Mouse (Mus musculus): Measurements from ENCODE around the gene Gm14743. TPM values are rescaled to one million over a fixed set of nuclear protein-coding genes. Genes with fewer than 3 reads are reported as not detected.

Gene Gm14743
- polyA plus RNA-seq (2012; rRNA removed): not detected in 2 replicates

GRCm38 (mm10) chrX:78245821-78246220 lies at the start of gene Gm14743:
Gene Gm14743, minus strand, starts transcription at chrX:78245921.

Other genes starting within 250 kb of the Gm14743 start
- not detected in 2 replicates for gene Obp1a, start 154.5 kb downstream of the Gm14743 start, polyA plus RNA-seq (2012; rRNA removed)
- not detected in 2 replicates for gene Gm5938, start 120.5 kb downstream of the Gm14743 start, polyA plus RNA-seq (2012; rRNA removed)
- gene Obp1b, start 59.1 kb downstream of the Gm14743 start, polyA plus RNA-seq (2012; rRNA removed): not detected in 2 replicates
- not detected in 2 replicates for gene 4930480E11Rik, start 123.7 kb upstream of the Gm14743 start, polyA plus RNA-seq (2012; rRNA removed)